Mouse (Mus musculus): ENCODE results near the gene Mrpl44.

- TF ChIP-seq CTCF (IDR thresholded peaks at IDR 0.05; ENCODE audit: low read depth, low read length) (no peak), POLR2AphosphoS5 (IDR thresholded peaks at IDR 0.05; ENCODE audit: insufficient replicate concordance, low read depth, low read length) (no peak), TAL1 (conservative IDR thresholded peaks at IDR 0.05; ENCODE audit: low read depth, low read length) (no peak), GATA1 (IDR thresholded peaks at IDR 0.05; ENCODE audit: borderline replicate concordance, low read length) (no peak), GATA2 (IDR thresholded peaks at IDR 0.05; ENCODE audit: borderline replicate concordance, low read depth, low read length) (no peak)
These were observed 48.3 kb downstream of the Mrpl44 start for GRCm38 (mm10) chr1:79823951-79824633.

All from G1E (cell line).